Mouse (Mus musculus) midbrain, embryonic 16.5 days (tissue): ENCODE measurements at regions not wholly inside any gene's neighbourhood (a gene's known extent, or its start where the extent isn't known, plus 50 kb on each side); places are given as distances from the start of the nearest gene placed in this dataset.

Experiments
- ATAC-seq: fragments of 200-750 bp; cut with Nextera tagmentation; 2 replicates; pipeline ENCODE4 v1.8.0; 2017; ENCODE audit warnings: moderate TSS enrichment
- H3K27ac ChIP-seq: fragments of 300-500 bp; sonication (generic); 2 replicates; pipeline ENCODE4 v1.5.1; 2014; ENCODE audit warnings: mild to moderate bottlenecking, low read length, mixed read lengths
- H3K27me3 ChIP-seq: fragments of 300-500 bp; sonication (generic); 2 replicates; pipeline ENCODE4 v1.6.1; 2014; ENCODE audit warnings: low read depth, low read length, mixed read lengths; ENCODE audit not compliant: control insufficient read depth, insufficient read depth
- H3K36me3 ChIP-seq: fragments of 300-500 bp; sonication (generic); 2 replicates; pipeline ENCODE4 v1.6.1; 2014; ENCODE audit warnings: mild to moderate bottlenecking, low read length, moderate library complexity, mixed read lengths; ENCODE audit not compliant: control insufficient read depth, insufficient read depth
- H3K4me1 ChIP-seq: fragments of 300-500 bp; sonication (generic); 2 replicates; pipeline ENCODE4 v1.6.1; 2014; ENCODE audit warnings: mild to moderate bottlenecking, low read length, mixed read lengths; ENCODE audit not compliant: control insufficient read depth, insufficient read depth
- H3K4me2 ChIP-seq: fragments of 300-500 bp; sonication (generic); 2 replicates; pipeline ENCODE4 v1.6.1; 2014; ENCODE audit warnings: mild to moderate bottlenecking, low read length, mixed read lengths
- H3K4me3 ChIP-seq: fragments of 300-500 bp; sonication (generic); 2 replicates; pipeline ENCODE4 v1.5.1; 2014; ENCODE audit warnings: low read depth, mild to moderate bottlenecking, low read length, moderate library complexity, mixed read lengths
- H3K9ac ChIP-seq: fragments of 300-500 bp; sonication (generic); 2 replicates; pipeline ENCODE4 v1.6.1; 2014; ENCODE audit warnings: low read depth, low read length, mixed read lengths
- H3K9me3 ChIP-seq: fragments of 300-500 bp; sonication (generic); replicated peaks from 2 replicates; pipeline ENCODE4 v1.6.1; 2014; ENCODE audit warnings: mild to moderate bottlenecking, low read length, mixed read lengths; ENCODE audit not compliant: control insufficient read depth, poor library complexity, severe bottlenecking
- WGBS: fragments of 180-500 bp; shearing (Covaris S2); extraction: QIAGEN DNeasy Blood & Tissue Kit; methylation state at CpG from one replicate; pipeline ENCODE4 v1.1.7; 2014; 5-methylcytosine and 5-hydroxymethylcytosine counted together

- peaks cover 7% of the 10 kb centered on the region for H3K27me3 ChIP-seq
Observed at GRCm38 (mm10) chrX:99246704-99247103, 110.8 kb downstream of the Efnb1 start.

DNA sequence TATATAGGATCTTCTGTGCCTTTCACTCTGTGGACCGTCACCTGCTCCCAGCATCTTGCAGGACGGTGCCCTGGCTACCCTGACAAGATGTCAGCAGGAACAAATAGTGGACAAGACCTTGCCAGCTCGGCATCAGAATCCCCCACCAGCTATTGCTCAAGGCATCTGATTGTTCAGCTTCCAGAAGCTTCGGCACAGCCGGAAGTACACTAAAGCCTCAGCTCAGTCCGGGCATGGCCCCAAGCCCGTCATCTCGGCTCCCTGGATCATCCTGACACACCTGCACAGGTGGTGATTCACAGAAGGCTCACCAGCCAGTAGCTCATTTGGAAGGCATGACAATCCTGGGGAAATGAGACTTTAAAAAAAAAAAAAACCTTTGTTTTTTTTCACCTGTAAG, 110.1 kb downstream of the Efnb1 start:
- Histone ChIP-seq H3K27me3 (peaks cover 7% of the 10 kb centered on the region), H3K9me3 (no peaks in the 10 kb centered on the region), H3K4me2 (no peak overlapping the region), H3K4me3 (no peak overlapping the region), H3K27ac (no peak overlapping the region), H3K4me1 (no peaks in the 10 kb centered on the region), H3K36me3 (no peaks in the 10 kb centered on the region), H3K9ac (no peak overlapping the region)
- ATAC-seq, result no peak
- WGBS, result 80% methylated on average over 8 of the region's 8 CpGs

More at GRCm38 (mm10) chrX:99246704-99247103, 110.8 kb downstream of the Efnb1 start:
- Histone ChIP-seq H3K4me3 (no peak overlapping the region), H3K4me2 (no peak overlapping the region), H3K4me1 (no peaks in the 10 kb centered on the region), H3K27ac (no peak overlapping the region), H3K36me3 (no peaks in the 10 kb centered on the region), H3K9me3 (no peaks in the 10 kb centered on the region), H3K9ac (no peak overlapping the region)
- WGBS, result 60% methylated on average over 2 of the region's 2 CpGs
- ATAC-seq, result no peak

DNA sequence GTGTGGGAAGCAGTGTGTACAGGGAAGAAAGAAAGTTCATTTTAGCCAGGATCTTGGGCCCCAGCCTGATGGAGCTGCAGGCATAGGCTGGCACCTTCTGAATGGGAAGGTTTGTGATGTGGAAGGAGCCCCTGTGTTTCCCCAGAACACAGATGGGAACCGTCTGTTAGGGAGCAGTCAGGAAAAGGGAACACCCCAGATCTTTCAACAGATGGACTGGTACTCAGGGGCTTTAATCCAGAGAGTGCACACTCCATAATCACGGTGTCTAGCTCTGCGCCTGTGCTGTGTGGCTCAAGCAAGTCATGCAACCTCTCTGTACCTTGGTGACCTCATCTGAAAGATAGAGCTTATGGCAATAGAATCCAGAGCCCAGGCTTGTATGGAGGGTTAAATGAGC, 109.6 kb downstream of the Efnb1 start:
- Histone ChIP-seq H3K4me3 (no peak overlapping the region), H3K4me1 (no peaks in the 10 kb centered on the region), H3K27me3 (peaks cover 7% of the 10 kb centered on the region), H3K36me3 (no peaks in the 10 kb centered on the region), H3K27ac (no peak overlapping the region), H3K4me2 (no peak overlapping the region), H3K9me3 (no peaks in the 10 kb centered on the region), H3K9ac (no peak overlapping the region)
- ATAC-seq, result no peak
- WGBS, result 96% methylated on average over 3 of the region's 3 CpGs

DNA sequence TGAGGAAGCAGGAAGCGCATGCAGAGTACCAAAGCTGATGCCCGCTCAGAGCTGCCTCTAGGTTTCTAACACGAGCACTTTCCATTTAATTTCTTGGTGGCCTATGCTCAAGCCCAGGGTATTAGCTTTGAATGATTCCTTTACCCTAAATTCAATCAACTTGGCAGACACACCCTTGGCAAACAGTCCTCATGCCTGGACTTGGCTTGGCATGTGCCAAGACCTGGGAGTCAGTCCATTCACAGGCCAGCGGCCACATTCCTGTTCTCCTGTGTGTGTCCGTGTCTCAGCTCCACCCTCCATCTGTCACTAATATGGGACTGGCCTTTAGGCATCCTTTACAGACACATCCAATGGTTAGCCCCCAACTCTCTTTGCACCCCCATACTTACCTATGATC, 107.3 kb downstream of the Efnb1 start:
- no peaks in the 10 kb centered on the region for H3K36me3 ChIP-seq

GRCm38 (mm10) chrX:99241684-99242118, 105.8 kb downstream of the Efnb1 start:
- Histone ChIP-seq H3K4me3 (no peak overlapping the region), H3K9me3 (no peaks in the 10 kb centered on the region), H3K9ac (no peak overlapping the region), H3K4me1 (no peaks in the 10 kb centered on the region), H3K27me3 (peaks cover 7% of the 10 kb centered on the region), H3K27ac (no peak overlapping the region), H3K4me2 (no peak overlapping the region), H3K36me3 (no peaks in the 10 kb centered on the region)
- no peak for ATAC-seq
- 54% methylated on average over 5 of the region's 5 CpGs for WGBS

More for the DNA sequence above, 107.3 kb downstream of the Efnb1 start:
- peaks cover 7% of the 10 kb centered on the region for H3K27me3 ChIP-seq
- H3K9ac ChIP-seq, result no peak overlapping the region
- no peaks in the 10 kb centered on the region for H3K9me3 ChIP-seq
- 79% methylated on average over 5 of the region's 5 CpGs for WGBS
- ATAC-seq, result no peak
- H3K4me1 ChIP-seq, result no peaks in the 10 kb centered on the region
- no peak overlapping the region for H3K27ac ChIP-seq
- no peak overlapping the region for H3K4me2 ChIP-seq
- no peak overlapping the region for H3K4me3 ChIP-seq

DNA sequence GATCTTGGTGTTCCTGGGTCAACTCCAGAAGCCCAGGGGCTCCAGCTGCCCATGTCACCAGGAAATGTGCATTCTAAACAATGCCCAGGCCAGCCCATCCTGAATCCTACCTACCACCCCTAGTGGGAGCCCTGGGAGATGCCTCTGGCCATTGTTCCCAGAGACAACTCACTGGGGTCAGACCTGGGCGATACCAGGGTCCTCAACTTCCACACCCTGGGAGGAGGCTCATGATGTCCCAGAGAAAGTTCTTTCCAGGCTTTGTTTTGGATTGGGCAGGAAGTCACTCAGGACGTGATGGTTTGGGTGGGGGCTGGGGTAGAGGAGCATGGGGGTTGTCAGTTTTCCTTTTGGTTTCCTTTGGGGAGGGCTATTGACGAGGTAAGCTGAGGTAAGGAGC, 97.1 kb downstream of the Efnb1 start:
- no peak overlapping the region for H3K4me2 ChIP-seq
- no peak overlapping the region for H3K27ac ChIP-seq
- no peak overlapping the region for H3K4me3 ChIP-seq
- H3K36me3 ChIP-seq, result no peaks in the 10 kb centered on the region
- H3K4me1 ChIP-seq, result no peaks in the 10 kb centered on the region
- no peak overlapping the region for H3K9ac ChIP-seq
- H3K27me3 ChIP-seq, result peaks cover 6% of the 10 kb centered on the region
- H3K9me3 ChIP-seq, result no peaks in the 10 kb centered on the region
- WGBS, result 69% methylated on average over 3 of the region's 3 CpGs
- no peak for ATAC-seq

DNA sequence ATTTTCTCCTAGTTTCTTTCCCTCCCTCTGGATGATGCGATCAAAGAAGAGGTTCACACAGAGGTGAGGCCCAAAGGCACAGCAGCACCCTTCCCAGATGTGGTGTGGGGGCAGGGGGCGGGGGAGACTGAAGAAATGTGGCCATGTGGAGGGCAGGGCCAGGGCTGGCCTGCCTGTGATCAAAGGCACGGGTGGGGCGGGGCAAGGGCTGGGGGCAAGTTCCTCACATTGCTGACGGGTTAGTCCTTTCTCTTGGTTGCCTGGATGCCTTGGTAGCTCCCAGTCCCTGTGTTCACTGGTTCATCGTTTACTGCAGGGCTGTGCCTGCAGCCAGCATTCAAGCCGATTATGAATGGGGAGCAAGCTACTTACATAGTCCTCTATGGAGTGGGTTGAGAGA, 96.4 kb downstream of the Efnb1 start:
- Histone ChIP-seq H3K9me3 (no peaks in the 10 kb centered on the region), H3K9ac (no peak overlapping the region), H3K4me3 (no peak overlapping the region), H3K27me3 (peaks cover 6% of the 10 kb centered on the region), H3K36me3 (no peaks in the 10 kb centered on the region), H3K4me1 (no peaks in the 10 kb centered on the region), H3K4me2 (no peak overlapping the region), H3K27ac (no peak overlapping the region)
- 35% methylated on average over 7 of the region's 7 CpGs for WGBS
- ATAC-seq, result no peak

- no peaks in the 10 kb centered on the region for H3K4me1 ChIP-seq
- 60% methylated on average over 7 of the region's 7 CpGs for WGBS
- H3K36me3 ChIP-seq, result no peaks in the 10 kb centered on the region
- no peak overlapping the region for H3K9ac ChIP-seq
- peak; percentile 39; the same call in 1 of the 2 replicates for ATAC-seq
- H3K27ac ChIP-seq, result no peak overlapping the region
- no peaks in the 10 kb centered on the region for H3K9me3 ChIP-seq
- H3K4me2 ChIP-seq, result no peak overlapping the region
- no peak overlapping the region for H3K4me3 ChIP-seq
- peaks cover 13% of the 10 kb centered on the region for H3K27me3 ChIP-seq
Observed at GRCm38 (mm10) chrX:99225111-99225752, 89.3 kb downstream of the Efnb1 start.

- H3K27me3 ChIP-seq, result peaks cover 20% of the 10 kb centered on the region
- ATAC-seq, result no peak
Observed at GRCm38 (mm10) chrX:99222017-99222416, 86.1 kb downstream of the Efnb1 start.

More at GRCm38 (mm10) chrX:99222017-99222416, 86.1 kb downstream of the Efnb1 start:
- Histone ChIP-seq H3K27ac (no peak overlapping the region), H3K4me1 (peaks cover under 1% of the 10 kb centered on the region; the same call in 1 of the 2 replicates), H3K36me3 (no peaks in the 10 kb centered on the region), H3K4me3 (no peak overlapping the region), H3K4me2 (no peak overlapping the region), H3K9ac (no peak overlapping the region), H3K9me3 (no peaks in the 10 kb centered on the region)
- WGBS, result 87% methylated on average over 5 of the region's 5 CpGs
